Mouse (Mus musculus): ENCODE measurements around the gene Celsr1. TPM values are rescaled to one million over a fixed set of nuclear protein-coding genes. Genes with fewer than 3 reads are reported as not detected.

Celsr1 gene
- total and polyA plus RNA-seq, 2 experiments, result 2.4 to 11.5 TPM

- DNase-seq (ENCODE audit: extremely low read depth, low read depth, low spot score), result no peak
- Histone ChIP-seq H3K4me3 (ENCODE audit: insufficient read depth, low read depth, low read length) (no peak overlapping the region), H3K79me2 (ENCODE audit: control insufficient read depth, insufficient read depth, low read length) (no peaks in the 10 kb centered on the region), H3K27ac (replicated peaks; ENCODE audit: insufficient read depth, low read depth, low read length) (no peak overlapping the region), H3K27me3 (ENCODE audit: control insufficient read depth, insufficient read depth, low read length) (no peaks in the 10 kb centered on the region), H3K9ac (ENCODE audit: low read depth, low read length) (no peak overlapping the region), H3K36me3 (ENCODE audit: control insufficient read depth, insufficient read depth, low read length) (no peaks in the 10 kb centered on the region), H3K4me1 (ENCODE audit: control insufficient read depth, insufficient read depth, low read length) (peaks cover 18% of the 10 kb centered on the region)
- WGBS, result 92% methylated on average over 7 of the region's 7 CpGs
- TF ChIP-seq CTCF (IDR thresholded peaks at IDR 0.05; ENCODE audit: low read depth, low read length) (no peak), POLR2A (IDR thresholded peaks at IDR 0.05; ENCODE audit: extremely low read depth, insufficient read depth, low read length) (no peak)
Measured at GRCm38 (mm10) chr15:85966032-85966431, 67.5 kb downstream of the Celsr1 start.

- peak overlapping the region; percentile 23; the same call in 1 of the 2 replicates for H3K4me3 ChIP-seq (ENCODE audit: insufficient read depth, low read depth, low read length)
- no peaks in the 10 kb centered on the region for H3K36me3 ChIP-seq (ENCODE audit: control insufficient read depth, insufficient read depth, low read length)
- H3K9ac ChIP-seq (ENCODE audit: low read depth, low read length), result peak overlapping the region; percentile 6; the same call in 1 of the 2 replicates
- TF ChIP-seq CTCF (IDR thresholded peaks at IDR 0.05; ENCODE audit: low read depth, low read length), result no peak
- 0 out of 2 replicates have a peak, but pooled peaks have one; percentile 33 for TF ChIP-seq POLR2A (IDR thresholded peaks at IDR 0.05; ENCODE audit: extremely low read depth, insufficient read depth, low read length)
- peak overlapping the region; percentile 82 for H3K27ac ChIP-seq (replicated peaks; ENCODE audit: insufficient read depth, low read depth, low read length)
- H3K79me2 ChIP-seq (ENCODE audit: control insufficient read depth, insufficient read depth, low read length), result no peaks in the 10 kb centered on the region
- H3K4me1 ChIP-seq (ENCODE audit: control insufficient read depth, insufficient read depth, low read length), result peaks cover 16% of the 10 kb centered on the region
- peak; percentile 88 for DNase-seq (ENCODE audit: extremely low read depth, low read depth, low spot score)
- no peaks in the 10 kb centered on the region for H3K27me3 ChIP-seq (ENCODE audit: control insufficient read depth, insufficient read depth, low read length)
- WGBS, result 14% methylated on average over 8 of the region's 8 CpGs
Measured at GRCm38 (mm10) chr15:85963279-85963840, 70.2 kb downstream of the Celsr1 start.

GRCm38 (mm10) chr15:85962691-85963090 is 70.9 kb downstream of the Celsr1 start:
- TF ChIP-seq POLR2A (IDR thresholded peaks at IDR 0.05; ENCODE audit: extremely low read depth, insufficient read depth, low read length) (no peak), CTCF (IDR thresholded peaks at IDR 0.05; ENCODE audit: low read depth, low read length) (no peak)
- H3K36me3 ChIP-seq (ENCODE audit: control insufficient read depth, insufficient read depth, low read length), result no peaks in the 10 kb centered on the region; the same call in 1 of the 2 replicates
- no peaks in the 10 kb centered on the region for H3K79me2 ChIP-seq (ENCODE audit: control insufficient read depth, insufficient read depth, low read length)
- peak overlapping the region; percentile 6 for H3K9ac ChIP-seq (ENCODE audit: low read depth, low read length)
- H3K4me1 ChIP-seq (ENCODE audit: control insufficient read depth, insufficient read depth, low read length), result peaks cover 16% of the 10 kb centered on the region
- no peaks in the 10 kb centered on the region for H3K27me3 ChIP-seq (ENCODE audit: control insufficient read depth, insufficient read depth, low read length)
- peak; percentile 96 for DNase-seq (ENCODE audit: extremely low read depth, low read depth, low spot score)
- 38% methylated on average over 8 of the region's 8 CpGs for WGBS
- H3K27ac ChIP-seq (replicated peaks; ENCODE audit: insufficient read depth, low read depth, low read length), result peak overlapping the region; percentile 82
- H3K4me3 ChIP-seq (ENCODE audit: insufficient read depth, low read depth, low read length), result peak overlapping the region; percentile 23; the same call in 1 of the 2 replicates

GRCm38 (mm10) chr15:85961651-85962050 is 71.9 kb downstream of the Celsr1 start:
- no peaks in the 10 kb centered on the region for H3K79me2 ChIP-seq (ENCODE audit: control insufficient read depth, insufficient read depth, low read length)
- no peak overlapping the region for H3K4me3 ChIP-seq (ENCODE audit: insufficient read depth, low read depth, low read length)
- H3K27ac ChIP-seq (replicated peaks; ENCODE audit: insufficient read depth, low read depth, low read length), result peak overlapping the region; percentile 66
- 32% methylated on average over 4 of the region's 4 CpGs for WGBS
- TF ChIP-seq POLR2A (IDR thresholded peaks at IDR 0.05; ENCODE audit: extremely low read depth, insufficient read depth, low read length), result no peak
- no peak for TF ChIP-seq CTCF (IDR thresholded peaks at IDR 0.05; ENCODE audit: low read depth, low read length)
- H3K36me3 ChIP-seq (ENCODE audit: control insufficient read depth, insufficient read depth, low read length), result peaks cover 1% of the 10 kb centered on the region; the same call in 1 of the 2 replicates
- peak overlapping the region; percentile 14; the same call in 1 of the 2 replicates for H3K9ac ChIP-seq (ENCODE audit: low read depth, low read length)
- peaks cover 16% of the 10 kb centered on the region for H3K4me1 ChIP-seq (ENCODE audit: control insufficient read depth, insufficient read depth, low read length)
- no peaks in the 10 kb centered on the region for H3K27me3 ChIP-seq (ENCODE audit: control insufficient read depth, insufficient read depth, low read length)
- peak; percentile 95 for DNase-seq (ENCODE audit: extremely low read depth, low read depth, low spot score)

- H3K4me1 ChIP-seq (ENCODE audit: control insufficient read depth, insufficient read depth, low read length), result peaks cover 16% of the 10 kb centered on the region
- no peaks in the 10 kb centered on the region for H3K27me3 ChIP-seq (ENCODE audit: control insufficient read depth, insufficient read depth, low read length)
- DNase-seq (ENCODE audit: extremely low read depth, low read depth, low spot score), result no peak
- no peak overlapping the region for H3K4me3 ChIP-seq (ENCODE audit: insufficient read depth, low read depth, low read length)
- H3K27ac ChIP-seq (replicated peaks; ENCODE audit: insufficient read depth, low read depth, low read length), result peak overlapping the region; percentile 64
- no peaks in the 10 kb centered on the region for H3K79me2 ChIP-seq (ENCODE audit: control insufficient read depth, insufficient read depth, low read length)
- H3K36me3 ChIP-seq (ENCODE audit: control insufficient read depth, insufficient read depth, low read length), result peaks cover 1% of the 10 kb centered on the region; the same call in 1 of the 2 replicates
- H3K9ac ChIP-seq (ENCODE audit: low read depth, low read length), result no peak overlapping the region
- WGBS, result 78% methylated on average over 7 of the region's 7 CpGs
- TF ChIP-seq CTCF (IDR thresholded peaks at IDR 0.05; ENCODE audit: low read depth, low read length) (no peak), POLR2A (IDR thresholded peaks at IDR 0.05; ENCODE audit: extremely low read depth, insufficient read depth, low read length) (no peak)
Measured at GRCm38 (mm10) chr15:85961131-85961530, 72.4 kb downstream of the Celsr1 start.

GRCm38 (mm10) chr15:85956202-85956601 is 77.4 kb downstream of the Celsr1 start:
- H3K9ac ChIP-seq (ENCODE audit: low read depth, low read length), result no peak overlapping the region
- no peaks in the 10 kb centered on the region for H3K27me3 ChIP-seq (ENCODE audit: control insufficient read depth, insufficient read depth, low read length)
- peaks cover 1% of the 10 kb centered on the region; the same call in 1 of the 2 replicates for H3K4me1 ChIP-seq (ENCODE audit: control insufficient read depth, insufficient read depth, low read length)
- H3K4me3 ChIP-seq (ENCODE audit: insufficient read depth, low read depth, low read length), result no peak overlapping the region
- DNase-seq (ENCODE audit: extremely low read depth, low read depth, low spot score), result no peak
- H3K79me2 ChIP-seq (ENCODE audit: control insufficient read depth, insufficient read depth, low read length), result no peaks in the 10 kb centered on the region
- TF ChIP-seq POLR2A (IDR thresholded peaks at IDR 0.05; ENCODE audit: extremely low read depth, insufficient read depth, low read length), result no peak
- WGBS, result 75% methylated on average over 6 of the region's 6 CpGs
- no peak overlapping the region for H3K27ac ChIP-seq (replicated peaks; ENCODE audit: insufficient read depth, low read depth, low read length)
- peaks cover 1% of the 10 kb centered on the region; the same call in 1 of the 2 replicates for H3K36me3 ChIP-seq (ENCODE audit: control insufficient read depth, insufficient read depth, low read length)
